Mouse (Mus musculus): ENCODE results near the gene Gm4792.

GRCm38 (mm10) chr10:94347959-94348358 lies 49.5 kb upstream of the Gm4792 start:
- TF ChIP-seq CTCF (IDR thresholded peaks at IDR 0.05; ENCODE audit: borderline replicate concordance, insufficient read depth, low read length) (no peak), POLR2A (IDR thresholded peaks at IDR 0.05; ENCODE audit: low read depth, low read length) (no peak)

Measured in embryonic fibroblast, embryonic 13.5 days (primary cell).